Mouse (Mus musculus) E14TG2a.4 (cell line): ENCODE measurements around the gene Arfgap2.

Experiments used
- CTCF ChIP-seq: conservative IDR thresholded peaks from 2 replicates; pipeline ENCODE4 v1.5.1; 2014; ENCODE audit warnings: low read length
- NANOG ChIP-seq: IDR thresholded peaks from 2 replicates; pipeline ENCODE4 v1.6.1; 2014; ENCODE audit warnings: borderline replicate concordance, low read length, mixed read lengths
- POU5F1 ChIP-seq: IDR thresholded peaks from 2 replicates; pipeline ENCODE4 v1.6.1; 2014; ENCODE audit warnings: low read length, borderline replicate concordance

GRCm38 (mm10) chr2:91321923-91322322, 57.1 kb downstream of the Arfgap2 start:
- TF ChIP-seq POU5F1 (no peak), CTCF (no peak), NANOG (no peak)
